Mouse (Mus musculus) megakaryocyte, embryonic 14.5 days (primary cell): ENCODE results near the gene Unc5c. TPM values are rescaled to one million over a fixed set of nuclear protein-coding genes. Genes with fewer than 3 reads are reported as not detected.

Experiments used
- H3K27me3 ChIP-seq: replicated peaks from 2 replicates; pipeline ENCODE3; 2012; ENCODE audit warnings: inconsistent platforms
- H3K36me3 ChIP-seq: replicated peaks from 2 replicates; pipeline ENCODE3; 2012; ENCODE audit warnings: low read length, inconsistent platforms, mixed read lengths
- H3K4me1 ChIP-seq: 2 replicates; pipeline ENCODE4 v1.6.1; 2012; ENCODE audit warnings: inconsistent platforms
- H3K4me3 ChIP-seq: replicated peaks from 2 replicates; pipeline ENCODE3; 2012; ENCODE audit warnings: moderate library complexity, mild to moderate bottlenecking, inconsistent platforms
- H3K9me3 ChIP-seq: 2 replicates; pipeline ENCODE4 v1.6.1; 2012; ENCODE audit warnings: inconsistent platforms
- FLI1 ChIP-seq: IDR thresholded peaks from 2 replicates; pipeline ENCODE4 v1.6.1; 2012; ENCODE audit warnings: low read length, inconsistent platforms, mixed read lengths
- GATA1 ChIP-seq: IDR thresholded peaks from 3 replicates; pipeline ENCODE4 v1.6.1; 2012; ENCODE audit warnings: mixed read lengths, low read length, inconsistent platforms, borderline replicate concordance
- polyA plus RNA-seq: library from polyadenylated mRNA; stranded (reverse); fragments of >175 nt; gene quantifications from 2 replicates; pipeline ENCODE4 v1.2.3, GENCODE M21; 2012; ENCODE audit warnings: low replicate concordance; ENCODE audit not compliant: insufficient read depth

Unc5c gene
- polyA plus RNA-seq, 1 experiment = 0.01 TPM

DNA sequence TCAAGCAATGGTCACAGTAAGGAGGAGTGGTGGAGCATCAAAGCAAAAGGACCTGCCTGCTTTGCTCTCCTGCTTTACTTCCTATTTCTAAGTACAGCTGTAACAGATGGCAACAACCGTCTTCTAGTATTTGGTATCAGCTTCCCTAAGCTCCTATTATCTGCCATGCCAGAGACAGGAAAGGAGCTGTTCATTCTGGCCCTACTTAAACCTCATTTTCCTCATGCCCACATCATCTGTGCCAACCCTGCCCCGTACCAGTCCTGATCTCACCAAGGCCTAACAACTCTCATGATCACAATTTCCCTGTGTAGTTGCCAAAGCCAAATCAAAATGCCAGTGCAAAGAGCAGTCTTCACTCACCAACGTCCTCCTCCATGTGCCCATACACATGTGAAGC, 226.4 kb downstream of the Unc5c start:
- TF ChIP-seq GATA1 (no peak), FLI1 (no peak)
- H3K9me3 ChIP-seq = no peaks in the 10 kb centered on the region
- H3K36me3 ChIP-seq = no peaks in the 10 kb centered on the region

DNA sequence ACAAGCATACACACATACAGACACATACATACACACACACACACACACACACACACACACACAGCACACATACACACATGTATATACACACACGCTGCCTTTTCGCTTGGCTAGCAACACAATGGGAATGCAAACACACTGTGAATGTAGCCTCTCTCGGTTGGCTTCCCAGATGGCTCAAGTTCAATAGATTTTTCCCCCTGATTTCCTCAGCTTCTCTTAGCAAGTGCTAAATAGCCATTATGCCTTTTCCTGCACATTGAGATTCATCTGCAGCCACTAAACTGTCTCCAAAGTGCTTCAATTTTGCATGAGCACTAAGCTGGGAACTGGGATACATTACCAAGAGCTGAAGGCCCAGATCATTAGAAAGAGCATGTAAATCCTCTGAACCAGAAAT, 226.8 kb downstream of the Unc5c start:
- no peak overlapping the region for H3K4me3 ChIP-seq
- H3K9me3 ChIP-seq = no peaks in the 10 kb centered on the region
- TF ChIP-seq GATA1 = no peak
- no peak for TF ChIP-seq FLI1
- no peaks in the 10 kb centered on the region for H3K27me3 ChIP-seq
- no peaks in the 10 kb centered on the region for H3K4me1 ChIP-seq
- no peaks in the 10 kb centered on the region for H3K36me3 ChIP-seq

More for the DNA sequence above, 226.4 kb downstream of the Unc5c start:
- Histone ChIP-seq H3K4me1 (no peaks in the 10 kb centered on the region), H3K27me3 (no peaks in the 10 kb centered on the region), H3K4me3 (no peak overlapping the region)

DNA sequence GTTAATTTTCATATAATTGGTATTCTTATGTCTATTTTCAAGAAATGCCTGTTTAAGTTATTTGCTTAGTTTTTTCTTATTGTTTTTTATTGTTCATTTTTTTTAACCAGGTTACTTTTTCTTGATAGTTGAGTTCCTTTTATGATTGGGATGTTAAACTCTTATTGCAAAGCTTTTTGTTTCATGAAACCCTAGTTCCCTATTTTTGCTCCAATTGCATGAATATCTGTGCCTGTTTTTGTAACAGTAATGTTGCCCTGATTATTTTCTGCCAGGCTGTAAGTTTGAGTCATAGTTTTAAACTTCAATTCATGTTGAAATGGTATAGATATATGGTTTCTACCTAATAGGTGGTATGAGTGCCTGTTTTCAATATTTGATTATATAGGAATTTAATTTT, 234.2 kb downstream of the Unc5c start:
- no peak for TF ChIP-seq FLI1
- Histone ChIP-seq H3K4me3 (no peak overlapping the region), H3K4me1 (no peaks in the 10 kb centered on the region), H3K36me3 (no peaks in the 10 kb centered on the region), H3K9me3 (no peaks in the 10 kb centered on the region), H3K27me3 (no peaks in the 10 kb centered on the region)

DNA sequence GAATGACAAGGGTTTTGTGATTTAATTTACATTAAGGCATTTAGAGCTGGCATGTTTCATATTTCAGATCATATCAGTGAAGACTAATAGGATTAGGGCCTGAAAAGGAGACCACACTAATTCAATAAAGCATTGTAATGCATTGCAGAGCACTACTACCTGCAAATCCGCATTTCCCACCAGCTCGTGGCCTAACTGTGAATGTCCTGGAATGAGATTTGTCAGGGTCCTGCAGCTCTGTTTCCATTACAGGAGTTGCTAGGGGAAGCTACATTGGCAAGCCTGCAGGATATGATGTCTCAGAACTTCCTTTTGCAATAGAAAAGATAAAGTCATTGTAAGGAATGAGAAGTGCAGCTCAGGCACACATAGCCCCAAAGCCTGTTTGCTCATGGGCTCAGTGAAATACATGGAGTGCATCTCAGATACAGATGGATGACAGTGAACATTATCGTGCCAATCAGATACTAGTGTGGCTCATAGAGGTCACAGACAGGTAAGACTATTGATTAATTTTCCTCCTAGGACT, 236.4 kb downstream of the Unc5c start:
- no peaks in the 10 kb centered on the region for H3K4me1 ChIP-seq
- H3K27me3 ChIP-seq = no peaks in the 10 kb centered on the region
- H3K4me3 ChIP-seq = no peak overlapping the region
- H3K36me3 ChIP-seq = no peaks in the 10 kb centered on the region
- TF ChIP-seq GATA1 (no peak), FLI1 (no peak)
- H3K9me3 ChIP-seq = no peaks in the 10 kb centered on the region

DNA sequence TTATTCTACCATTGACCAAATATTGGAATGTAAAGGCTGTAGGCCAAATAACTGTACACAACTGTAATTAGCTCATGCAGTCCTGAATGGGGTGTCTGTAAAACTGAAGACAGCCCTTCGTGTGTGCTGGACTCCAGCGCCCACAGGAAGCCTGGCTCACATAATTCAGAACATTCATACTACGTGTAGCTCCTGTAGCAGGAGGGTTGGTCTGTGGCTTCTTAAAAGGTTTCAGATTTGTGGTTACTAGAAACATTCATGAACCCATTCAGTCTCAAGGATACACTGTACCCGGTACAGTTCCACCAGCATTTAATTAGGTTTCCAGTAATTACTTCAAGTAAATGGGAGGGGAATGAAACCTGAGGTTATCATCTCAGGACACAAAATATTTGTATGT, 246.6 kb downstream of the Unc5c start:
- Histone ChIP-seq H3K4me3 (no peak overlapping the region), H3K9me3 (no peaks in the 10 kb centered on the region), H3K36me3 (no peaks in the 10 kb centered on the region), H3K27me3 (no peaks in the 10 kb centered on the region), H3K4me1 (no peaks in the 10 kb centered on the region)
- no peak for TF ChIP-seq FLI1
- TF ChIP-seq GATA1 = no peak

DNA sequence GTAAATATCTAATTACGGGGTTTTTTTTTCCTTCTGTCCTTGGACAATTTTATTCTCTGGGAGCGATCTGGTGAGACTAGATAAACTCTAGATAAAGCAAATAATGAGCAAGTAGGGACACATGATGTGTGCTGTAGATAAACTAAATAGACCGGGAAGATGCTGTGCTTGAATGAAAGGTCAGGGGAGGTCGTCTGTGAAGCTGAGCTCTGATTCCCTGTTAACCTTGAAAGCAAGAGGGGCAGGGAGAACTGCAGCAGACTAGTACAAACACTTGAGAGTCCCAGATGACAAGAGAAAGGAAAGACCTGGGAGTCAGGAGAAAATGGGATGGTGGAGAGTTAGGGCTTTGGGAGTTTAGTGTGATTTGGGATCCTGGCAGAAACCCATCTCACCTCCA, 251.4 kb downstream of the Unc5c start:
- Histone ChIP-seq H3K4me3 (no peak overlapping the region), H3K27me3 (no peaks in the 10 kb centered on the region), H3K4me1 (no peaks in the 10 kb centered on the region), H3K9me3 (no peaks in the 10 kb centered on the region), H3K36me3 (no peaks in the 10 kb centered on the region)
- TF ChIP-seq GATA1 (no peak), FLI1 (no peak)

DNA sequence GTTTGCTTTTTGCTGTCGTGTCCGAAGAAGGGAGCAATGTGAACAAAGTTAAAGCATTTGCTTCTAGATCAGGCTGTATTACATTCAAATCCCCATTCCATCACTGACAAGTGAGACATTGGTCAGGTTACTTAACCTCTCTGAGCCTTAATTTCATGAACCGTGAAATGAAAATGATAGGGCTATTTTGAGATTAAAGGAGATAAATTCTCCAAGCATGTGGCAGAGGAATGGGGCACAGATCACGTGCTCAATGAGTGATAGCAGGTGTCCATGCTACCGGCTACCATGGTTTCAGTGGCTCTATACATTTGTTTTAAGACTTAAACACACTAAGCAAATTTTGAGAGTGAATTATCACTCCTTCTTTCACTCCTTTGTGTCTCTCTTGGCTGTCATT, 254.0 kb downstream of the Unc5c start:
- TF ChIP-seq FLI1 (no peak), GATA1 (no peak)
- Histone ChIP-seq H3K36me3 (no peaks in the 10 kb centered on the region), H3K4me3 (no peak overlapping the region), H3K27me3 (no peaks in the 10 kb centered on the region), H3K4me1 (no peaks in the 10 kb centered on the region), H3K9me3 (no peaks in the 10 kb centered on the region)

DNA sequence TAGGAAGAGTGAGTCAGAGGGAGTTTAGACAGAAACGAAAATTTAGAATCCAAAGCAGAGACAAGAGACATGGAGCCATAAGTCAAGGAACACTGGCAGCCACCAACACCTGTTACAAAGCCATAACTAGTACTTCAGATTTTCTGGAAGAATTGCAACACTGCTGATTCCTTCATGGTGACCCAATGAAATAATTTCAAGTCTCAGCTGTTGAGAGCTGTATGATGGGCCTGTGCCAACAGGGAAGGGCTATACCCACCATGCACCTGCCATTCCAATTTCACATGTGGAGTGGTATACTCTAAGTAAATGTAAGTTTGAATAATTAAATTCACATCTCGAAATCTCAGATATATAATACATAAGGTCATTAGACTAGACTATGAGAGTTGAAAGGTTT, 259.5 kb downstream of the Unc5c start:
- Histone ChIP-seq H3K4me3 (no peak overlapping the region), H3K36me3 (no peaks in the 10 kb centered on the region), H3K27me3 (no peaks in the 10 kb centered on the region), H3K9me3 (no peaks in the 10 kb centered on the region), H3K4me1 (no peaks in the 10 kb centered on the region)
- TF ChIP-seq FLI1 (no peak), GATA1 (no peak)

DNA sequence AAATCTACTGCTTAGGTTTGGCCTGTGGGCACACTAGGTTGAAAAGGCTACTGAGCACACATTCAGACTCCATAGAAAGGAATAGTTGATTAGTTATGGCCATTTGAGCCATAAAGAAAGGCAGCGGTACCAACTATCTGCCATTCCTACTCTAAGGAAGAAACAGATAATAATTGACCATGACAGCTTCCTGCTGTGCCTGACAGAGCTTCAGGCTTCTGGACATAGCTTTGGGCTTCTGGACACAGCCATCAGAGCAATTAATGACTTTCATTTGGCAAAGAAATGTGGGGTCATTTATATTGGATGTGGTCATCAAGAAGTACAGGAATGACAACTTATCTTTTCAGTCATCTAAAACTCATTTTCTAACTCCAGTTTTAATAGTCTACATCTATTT, 260.4 kb downstream of the Unc5c start:
- no peaks in the 10 kb centered on the region for H3K27me3 ChIP-seq
- no peaks in the 10 kb centered on the region for H3K9me3 ChIP-seq
- no peaks in the 10 kb centered on the region for H3K4me1 ChIP-seq
- no peaks in the 10 kb centered on the region for H3K36me3 ChIP-seq
- no peak for TF ChIP-seq FLI1
- no peak for TF ChIP-seq GATA1
- no peak overlapping the region for H3K4me3 ChIP-seq

DNA sequence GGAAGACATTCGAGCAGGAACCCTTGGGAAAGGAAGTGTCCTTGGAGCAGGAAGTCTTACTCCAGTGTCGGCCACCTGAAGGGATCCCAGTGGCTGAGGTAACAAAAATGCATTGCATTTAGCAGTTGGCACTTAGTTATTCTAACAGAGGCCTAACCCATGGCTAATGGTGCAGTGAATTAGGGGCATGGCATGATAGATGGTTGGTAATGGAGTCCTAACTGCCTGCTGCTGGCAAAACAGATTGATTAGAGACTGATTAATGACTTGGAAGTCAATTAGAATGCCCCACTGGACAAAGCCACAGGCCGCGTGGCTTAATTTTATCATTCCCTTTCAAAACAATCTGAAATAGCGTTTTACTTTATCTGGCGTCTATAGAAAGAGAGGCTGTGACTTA, 268.8 kb downstream of the Unc5c start:
- Histone ChIP-seq H3K27me3 (no peaks in the 10 kb centered on the region), H3K36me3 (no peaks in the 10 kb centered on the region), H3K4me1 (no peaks in the 10 kb centered on the region), H3K4me3 (no peak overlapping the region), H3K9me3 (no peaks in the 10 kb centered on the region)
- no peak for TF ChIP-seq FLI1
- no peak for TF ChIP-seq GATA1

DNA sequence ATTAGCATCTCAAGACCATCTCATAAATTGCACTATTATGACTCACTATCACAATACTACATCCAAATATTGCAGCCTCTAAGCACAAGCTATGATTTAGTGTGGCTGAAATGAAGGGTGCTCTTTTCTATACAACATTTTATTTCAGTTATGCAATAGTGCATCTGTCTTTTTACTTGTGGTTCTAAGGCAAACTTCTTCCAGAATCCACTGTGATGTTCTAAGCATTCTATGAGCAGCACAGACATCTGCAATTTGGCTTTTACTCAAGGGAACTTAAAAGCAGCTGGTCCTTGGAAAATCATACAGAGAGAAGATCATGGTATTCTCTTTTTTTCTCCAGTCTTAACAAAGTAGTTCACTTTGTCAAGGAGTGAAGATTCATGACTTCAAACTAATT, 270.3 kb downstream of the Unc5c start:
- Histone ChIP-seq H3K36me3 (no peaks in the 10 kb centered on the region), H3K4me3 (no peak overlapping the region)

More for the DNA sequence above, 270.3 kb downstream of the Unc5c start:
- no peaks in the 10 kb centered on the region for H3K4me1 ChIP-seq
- H3K27me3 ChIP-seq = no peaks in the 10 kb centered on the region
- TF ChIP-seq GATA1 = no peak
- TF ChIP-seq FLI1 = no peak
- H3K9me3 ChIP-seq = no peaks in the 10 kb centered on the region
